13 mouse cellular contexts compared by ENCODE assay signal in genomic region chr10:81525017-81525694, GRCm38 (mm10). TPM values are rescaled to one million over a fixed set of nuclear protein-coding genes. Genes with fewer than 3 reads are reported as not detected.
DNase-seq lines count a peak whose midpoint lies in the region; TF ChIP-seq lines count a peak whose summit lies in the region.
"Had no signal": no experiment of that assay in that cellular context is flagged by ENCODE, and none has a peak within 500 bp of the region (broad histone marks: within the 10 kb centered on the region; RNA-seq: fewer than 3 reads in every experiment).

No protein-coding gene starts in this region.

- 40% methylated on average over 13 of the region's 13 CpGs for WGBS in heart, adult 2 months
- 33% methylated on average over 12 of the region's 13 CpGs for WGBS in macrophage (ENCODE audit: missing documents)

- TF ChIP-seq CTCF in heart, adult 2 months (IDR thresholded peaks at IDR 0.05) = no peak

- no peaks in the 10 kb centered on the region for H3K36me3 ChIP-seq in heart, adult 2 months (ENCODE audit: control insufficient read depth, insufficient read depth, low read length)
- peaks cover 10% of the 10 kb centered on the region; the same call in 1 of the 2 replicates for H3K36me3 ChIP-seq in macrophage (ENCODE audit: inconsistent target)

- TF ChIP-seq POLR2A in heart, adult 2 months (IDR thresholded peaks at IDR 0.05; ENCODE audit: insufficient read depth, low read depth, low read length) = no peak

- peaks cover 2% of the 10 kb centered on the region for H3K4me1 ChIP-seq in heart, adult 2 months (ENCODE audit: control insufficient read depth, insufficient read depth, low read length)
- H3K4me1 ChIP-seq: neural tube, embryonic 13.5 days had no signal

- H3K4me3 ChIP-seq in heart, adult 2 months = no peak overlapping the region
- no peak overlapping the region for H3K4me3 ChIP-seq in macrophage (ENCODE audit: inconsistent target)
- H3K4me3 ChIP-seq: neural tube, embryonic 13.5 days had no signal

- no peak overlapping the region; the same call in 1 of the 2 replicates for H3K27ac ChIP-seq in heart, adult 2 months
- H3K27ac ChIP-seq in macrophage = peak overlapping the region; percentile 92
- H3K27ac ChIP-seq: neural tube, embryonic 13.5 days had no signal

- intact Hi-C loops in heart, adult 2 months (cut with DNase I) = no loop called here

- no peaks in the 10 kb centered on the region for H3K79me2 ChIP-seq in heart, adult 2 months (replicated peaks; ENCODE audit: control insufficient read depth, insufficient read depth, low read length)
- peaks cover 29% of the 10 kb centered on the region for H3K79me2 ChIP-seq in macrophage (ENCODE audit: inconsistent target)

- no peaks in the 10 kb centered on the region for H3K27me3 ChIP-seq in heart, adult 2 months (ENCODE audit: control insufficient read depth, insufficient read depth, low read length)

- no peak overlapping the region for H3K9ac ChIP-seq in heart, adult 2 months (ENCODE audit: low read depth, low read length)
- H3K9ac ChIP-seq: neural tube, embryonic 13.5 days had no signal

- DNase-seq in heart, adult 11 months = peak; percentile 91
- DNase-seq in heart, adult 2 months = no peak
- peak; percentile 90 for DNase-seq in 416B (ENCODE audit: low read depth)
- peak; percentile 67 for DNase-seq in c-Kit-positive CD71-positive TER-119-negative erythroid progenitor cells, embryonic 14.5 days (ENCODE audit: low read depth)
- DNase-seq in thymus, postnatal 25 days = no peak
- no peak for DNase-seq in thymus, postnatal 0 days (ENCODE audit: low spot score)
- no peak for DNase-seq in kidney, postnatal 25 days
- DNase-seq: B cell, adult 2 months; gastrocnemius, postnatal 25 days; kidney, postnatal 14 days; thymus, adult 18-20 months had no signal

- TF ChIP-seq EP300 in heart, adult 2 months (IDR thresholded peaks at IDR 0.05; ENCODE audit: insufficient read depth, low read depth, low read length) = no peak

RNA-seq across cellular contexts. Expression of gene Gna15, which starts 1.1 kb away (rescaled TPM):
- total RNA-seq in heart, adult 2 months (2021) = 1 to 10 TPM; 1.1 to 1.5 TPM
- 1.1 and 1.2 TPM in 2 replicates for polyA plus RNA-seq in heart, adult 2 months (2012; rRNA removed)
- 10 to 100 TPM in 1 of 26 experiments, 1 to 10 TPM in 20, under 1 TPM in 4, not detected in 1; 0.48 to 10.1 (median 6.4) TPM for total RNA-seq in macrophage (2018; cell fraction: chromatin; rRNA removed)
- 10 to 100 TPM in 7 of 26 experiments, 1 to 10 TPM in 19; 2.3 to 11.7 (median 8.1) TPM for total RNA-seq in macrophage (2018; cell fraction: cytosol; rRNA removed)
- 10 to 100 TPM in 4 of 26 experiments, 1 to 10 TPM in 21, under 1 TPM in 1; 0.96 to 24.0 (median 4.6) TPM for total RNA-seq in macrophage (2018; cell fraction: nucleus; rRNA removed)
- 4.6 to 16.6 TPM (median 10.2 TPM) in 3 replicates for polyA plus RNA-seq in macrophage (2018)
- polyA plus RNA-seq in thymus, postnatal 0 days (2015; fragmentation: Nextera tagmentation; extraction: Ambion mirVana) = 3.5 TPM in 2 replicates

RNA-seq across cellular contexts. Expression of gene Gna11, which starts 19.8 kb away (rescaled TPM):
- 10 to 100 TPM; 46.6 to 53.5 TPM for total RNA-seq in heart, adult 2 months (2021)
- 68.0 and 81.9 TPM in 2 replicates for polyA plus RNA-seq in heart, adult 2 months (2012; rRNA removed)
- 10 to 100 TPM in 18 of 26 experiments, 1 to 10 TPM in 8; 1.5 to 34.9 (median 14.9) TPM for total RNA-seq in macrophage (2018; cell fraction: chromatin; rRNA removed)
- 1 to 10 TPM in 23 of 26 experiments, under 1 TPM in 3; 0.37 to 5.9 (median 4.1) TPM for total RNA-seq in macrophage (2018; cell fraction: cytosol; rRNA removed)
- 10 to 100 TPM in 13 of 26 experiments, 1 to 10 TPM in 13; 2.2 to 41.9 (median 9.7) TPM for total RNA-seq in macrophage (2018; cell fraction: nucleus; rRNA removed)
- 3.5 to 6.3 TPM (median 6.2 TPM) in 3 replicates for polyA plus RNA-seq in macrophage (2018)
- polyA plus RNA-seq in thymus, postnatal 0 days (2015; fragmentation: Nextera tagmentation; extraction: Ambion mirVana) = 28.5 and 30.0 TPM in 2 replicates

RNA-seq across cellular contexts. Expression of gene S1pr4, which starts 25.2 kb away (rescaled TPM):
- 1 to 10 TPM in 1 of 2 experiments, under 1 TPM in 1; 0.81 to 1.1 TPM for total RNA-seq in heart, adult 2 months (2021)
- 2.0 and 3.1 TPM in 2 replicates for polyA plus RNA-seq in heart, adult 2 months (2012; rRNA removed)
- total RNA-seq in macrophage (2018; cell fraction: chromatin; rRNA removed) = under 1 TPM in 13 of 26 experiments, not detected in 13; 0.25 to 0.77 (median 0.50) TPM
- total RNA-seq in macrophage (2018; cell fraction: cytosol; rRNA removed) = under 1 TPM; 0.05 to 0.48 (median 0.21) TPM
- total RNA-seq in macrophage (2018; cell fraction: nucleus; rRNA removed) = 1 to 10 TPM in 1 of 26 experiments, under 1 TPM in 13, not detected in 12; 0.24 to 1.5 (median 0.39) TPM
- polyA plus RNA-seq in macrophage (2018) = 0.14 to 0.26 TPM (median 0.14 TPM) in 3 replicates
- 22.2 and 25.6 TPM in 2 replicates for polyA plus RNA-seq in thymus, postnatal 0 days (2015; fragmentation: Nextera tagmentation; extraction: Ambion mirVana)

RNA-seq across cellular contexts. Expression of gene Ncln, which starts 29.0 kb away (rescaled TPM):
- total RNA-seq in heart, adult 2 months (2021) = 10 to 100 TPM; 68.6 to 74.2 TPM
- polyA plus RNA-seq in heart, adult 2 months (2012; rRNA removed) = 107 and 116 TPM in 2 replicates
- 100 to 1,000 TPM in 4 of 26 experiments, 10 to 100 TPM in 22; 23.1 to 139 (median 73.1) TPM for total RNA-seq in macrophage (2018; cell fraction: chromatin; rRNA removed)
- 10 to 100 TPM; 38.2 to 99.2 (median 61.0) TPM for total RNA-seq in macrophage (2018; cell fraction: cytosol; rRNA removed)
- 100 to 1,000 TPM in 8 of 26 experiments, 10 to 100 TPM in 18; 40.2 to 144 (median 80.9) TPM for total RNA-seq in macrophage (2018; cell fraction: nucleus; rRNA removed)
- 54.5 to 93.3 TPM (median 77.1 TPM) in 3 replicates for polyA plus RNA-seq in macrophage (2018)
- polyA plus RNA-seq in thymus, postnatal 0 days (2015; fragmentation: Nextera tagmentation; extraction: Ambion mirVana) = 39.4 and 45.5 TPM in 2 replicates

RNA-seq across cellular contexts. Expression of gene Aes, which starts 34.1 kb away (rescaled TPM):
- 1,000 to 10,000 TPM in 1 of 2 experiments, 100 to 1,000 TPM in 1; 982 to 1,113 TPM for total RNA-seq in heart, adult 2 months (2021)
- polyA plus RNA-seq in heart, adult 2 months (2012; rRNA removed) = 2,586 and 3,063 TPM in 2 replicates
- 100 to 1,000 TPM in 2 of 26 experiments, 10 to 100 TPM in 19, 1 to 10 TPM in 5; 2.7 to 107 (median 27.0) TPM for total RNA-seq in macrophage (2018; cell fraction: chromatin; rRNA removed)
- 100 to 1,000 TPM; 207 to 355 (median 268) TPM for total RNA-seq in macrophage (2018; cell fraction: cytosol; rRNA removed)
- 100 to 1,000 TPM in 1 of 26 experiments, 10 to 100 TPM in 25; 19.7 to 104 (median 54.7) TPM for total RNA-seq in macrophage (2018; cell fraction: nucleus; rRNA removed)
- 301 to 334 TPM (median 303 TPM) in 3 replicates for polyA plus RNA-seq in macrophage (2018)
- 683 and 740 TPM in 2 replicates for polyA plus RNA-seq in thymus, postnatal 0 days (2015; fragmentation: Nextera tagmentation; extraction: Ambion mirVana)

Comparison
In these comparisons a context has a peak if more than half of its experiments do, and no peak if none do; other contexts are left out.
1. DNase-seq: peak in heart, adult 11 months (single experiment), 416B (single experiment) and c-Kit-positive CD71-positive TER-119-negative erythroid progenitor cells, embryonic 14.5 days (single experiment); none in heart, adult 2 months (0 of 2), thymus, postnatal 25 days (single experiment), thymus, postnatal 0 days (single experiment) and kidney, postnatal 25 days (0 of 2).